Mouse (Mus musculus) thymus, postnatal 14 days (tissue): Measurements from ENCODE around the gene Camsap3.
"Not testable (repeated sequence)": the region's sequence is repeated elsewhere in the genome, so short reads cannot be mapped to it uniquely, and the experiment has no call there.

Source experiments
- DNase-seq: peaks from one replicate; pipeline ENCODE4 v3.0.0; 2021

Gene Camsap3

DNA sequence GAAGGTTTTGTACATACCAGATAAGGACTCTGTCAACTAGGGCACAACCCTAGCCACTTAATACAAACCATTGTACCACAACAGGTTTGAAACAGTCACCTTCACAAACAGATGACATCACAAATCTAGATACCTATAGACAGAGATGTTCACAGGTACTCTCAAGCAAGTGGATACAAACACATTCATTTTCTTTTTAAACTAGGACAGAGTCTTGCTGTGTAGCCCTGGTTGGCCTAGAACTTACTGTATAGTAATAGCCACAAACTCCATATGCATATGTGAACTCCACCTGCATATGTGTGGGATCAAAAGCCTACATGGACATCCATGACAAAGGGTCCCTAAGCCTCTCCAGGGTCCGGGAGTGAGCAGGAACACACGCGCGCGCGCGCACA lies at the start of gene Camsap3:
TSS of gene Camsap3 (plus strand) at position 301 of the 398 bp plus-strand sequence.
- no peak for DNase-seq

DNA sequence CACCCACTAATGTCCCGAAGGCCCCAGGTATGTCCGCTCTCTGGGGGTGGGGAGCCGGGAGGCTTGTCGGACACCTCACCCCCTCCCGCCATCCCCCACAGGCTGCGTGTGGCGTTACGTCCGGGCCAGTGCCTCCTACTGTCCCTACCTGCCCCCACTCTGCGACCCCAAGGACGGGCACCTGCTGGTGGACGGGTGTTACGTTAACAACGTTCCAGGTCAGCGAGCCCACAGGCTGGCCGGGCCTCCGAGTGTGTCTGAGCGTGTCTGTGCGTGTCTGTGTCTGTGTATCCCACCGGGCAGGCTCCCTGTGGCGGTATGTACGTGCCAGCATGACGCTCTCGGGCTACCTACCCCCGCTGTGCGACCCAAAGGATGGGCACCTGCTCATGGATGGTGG lies 49.4 kb upstream of the Camsap3 start:
- DNase-seq, result no peak

DNA sequence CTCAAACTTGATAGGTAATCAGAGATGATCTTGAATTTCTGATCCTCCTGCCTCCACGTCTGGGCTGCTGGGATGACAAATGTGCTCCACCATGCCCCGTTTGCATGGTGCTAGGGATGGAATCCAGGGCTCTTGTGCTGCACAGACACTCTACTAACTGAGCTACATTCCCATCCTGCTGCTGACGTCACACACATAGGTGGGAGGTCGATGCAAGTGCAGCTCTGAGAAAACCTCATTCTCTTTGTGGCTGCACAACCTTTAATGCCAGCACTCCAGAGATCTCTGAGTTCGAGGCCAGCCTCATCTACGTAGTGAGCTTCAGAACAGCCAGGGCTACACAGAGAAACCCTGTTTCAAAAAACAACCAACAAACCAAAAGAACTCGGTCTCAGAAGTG lies 47.9 kb upstream of the Camsap3 start:
- DNase-seq, result no peak

DNA sequence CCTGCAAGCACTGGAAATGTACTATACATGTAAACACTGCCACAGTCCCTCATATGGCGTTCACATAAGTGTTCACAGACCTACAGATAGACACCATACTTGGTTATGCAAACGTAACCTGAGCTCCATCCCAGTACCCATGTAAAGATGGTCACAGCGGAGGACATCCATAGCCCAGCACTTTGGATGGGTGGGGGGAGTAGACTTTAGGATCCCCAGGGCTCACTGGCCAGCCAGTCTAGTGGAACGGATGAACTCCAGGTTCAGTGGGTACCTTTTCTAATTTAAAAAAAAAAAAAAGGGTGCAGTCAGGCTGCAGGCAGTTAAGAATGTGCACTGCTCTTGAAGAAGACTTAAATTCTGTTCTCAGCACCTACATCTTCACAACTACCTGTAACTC lies 47.0 kb upstream of the Camsap3 start:
- DNase-seq, result no peak

DNA sequence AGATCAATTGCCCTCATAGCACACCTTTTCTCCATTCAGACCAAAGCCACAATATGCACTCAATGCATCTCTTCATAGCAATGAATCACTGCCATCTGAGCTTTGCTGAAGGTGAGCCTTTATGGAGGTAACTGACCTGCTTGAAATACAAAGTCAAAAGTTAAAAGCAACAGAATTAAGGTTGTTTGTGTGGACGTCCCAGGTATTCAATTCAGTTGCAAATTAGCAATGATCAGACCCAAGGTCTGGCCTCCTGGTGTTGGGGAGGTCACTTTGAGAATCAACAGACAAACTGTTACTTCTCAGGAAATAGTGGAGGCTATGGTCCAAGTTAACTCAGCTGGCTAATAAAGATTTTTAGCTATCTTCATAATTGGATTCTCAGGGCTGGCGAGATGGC lies 40.6 kb upstream of the Camsap3 start:
- DNase-seq, result no peak

DNA sequence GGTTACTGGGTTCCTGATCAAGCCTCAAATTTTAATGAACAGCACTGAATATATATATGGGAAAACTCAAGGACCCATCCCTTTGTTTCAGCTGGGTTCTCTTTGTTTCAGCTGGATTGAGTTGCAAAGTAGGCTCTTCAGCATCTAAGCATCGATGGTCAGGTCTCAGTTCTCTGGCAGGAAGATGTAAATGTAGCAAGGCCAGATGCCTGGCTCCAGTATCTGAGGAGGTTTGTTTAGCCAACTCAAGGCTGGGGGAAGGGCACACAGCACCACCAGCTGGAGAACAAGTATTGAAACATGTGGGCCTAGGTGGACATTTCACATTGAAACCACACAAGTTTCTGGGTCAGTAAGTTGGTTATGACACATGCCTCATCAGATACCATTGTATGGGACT lies 34.9 kb upstream of the Camsap3 start:
- no peak for DNase-seq

DNA sequence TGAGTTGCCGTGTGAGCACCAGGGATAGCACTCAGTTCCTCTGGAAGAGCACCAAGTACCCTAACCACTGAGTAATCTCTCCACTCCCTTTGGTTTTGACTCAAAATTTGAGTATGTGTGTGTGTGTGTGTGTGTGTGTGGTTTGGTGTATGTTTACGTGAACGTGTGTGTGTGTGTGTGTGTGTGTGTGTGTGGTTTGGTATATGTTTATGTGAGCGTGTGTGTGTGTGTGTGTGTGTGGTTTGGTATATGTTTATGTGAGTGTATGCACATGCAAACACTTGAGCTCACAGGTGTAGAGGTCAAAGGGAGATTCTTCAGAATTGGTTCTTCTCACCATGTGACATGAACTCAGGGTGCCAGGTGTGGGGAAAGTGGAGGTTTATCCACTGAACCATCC lies 31.0 kb upstream of the Camsap3 start:
- no peak for DNase-seq

DNA sequence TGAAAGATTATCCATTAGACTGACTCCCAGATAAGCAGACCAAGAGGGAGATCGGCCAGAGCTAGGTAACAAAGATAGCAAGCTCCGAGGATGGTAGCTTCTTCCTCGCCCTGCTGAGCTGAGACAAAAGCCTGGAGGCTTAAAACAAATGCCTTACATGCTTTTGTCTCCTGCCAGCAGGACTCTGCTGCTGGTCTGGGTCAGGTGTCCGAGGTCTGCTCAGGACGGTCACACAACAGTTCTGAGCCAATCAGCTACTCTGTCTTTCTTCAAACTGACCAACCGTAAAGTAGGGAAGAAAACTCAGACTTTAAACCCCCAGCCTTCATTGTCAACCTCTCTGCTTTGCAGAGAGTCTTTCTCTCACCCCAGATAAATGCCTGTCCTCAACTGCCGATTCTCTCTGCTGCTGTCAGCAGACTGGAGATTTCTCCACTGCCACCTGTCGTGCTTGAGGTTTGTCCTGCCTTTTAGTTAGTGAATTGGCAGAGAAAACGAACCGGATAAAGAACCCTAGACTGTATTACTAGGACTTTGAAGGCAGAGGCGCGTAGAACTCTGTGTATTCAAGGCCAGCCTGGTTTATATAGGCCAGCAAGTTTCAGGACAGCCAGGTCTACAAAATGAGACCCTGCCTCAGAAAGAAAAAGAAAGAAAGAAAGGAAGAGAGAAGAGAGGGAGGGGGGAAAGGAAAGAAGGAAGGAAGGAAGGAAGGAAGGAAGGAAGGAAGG lies 19.3 kb upstream of the Camsap3 start, which contains the start of gene C330021F23Rik:
TSS of gene C330021F23Rik (plus strand) at position 350 of the 731 bp plus-strand sequence.
- DNase-seq, result no peak

DNA sequence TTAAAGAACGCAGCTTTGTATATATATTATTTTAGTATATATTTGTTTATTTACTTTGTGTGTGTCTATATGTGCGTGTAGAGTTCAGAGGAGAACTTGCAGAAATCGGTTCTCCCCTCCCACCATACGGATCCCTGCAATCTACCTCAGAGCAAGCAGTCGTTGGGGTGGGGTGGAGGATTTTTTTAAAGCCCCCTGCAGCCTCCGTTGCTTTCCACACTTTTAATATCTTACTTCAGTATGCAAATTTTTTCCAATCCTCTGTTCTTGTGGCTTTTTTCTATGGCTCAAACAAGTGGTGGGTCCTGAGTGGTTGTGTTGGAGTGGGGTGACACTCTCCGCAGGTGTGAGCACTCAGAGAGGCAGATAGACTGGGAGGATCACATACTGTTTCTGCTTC lies 18.7 kb upstream of the Camsap3 start:
- DNase-seq, result no peak

DNA sequence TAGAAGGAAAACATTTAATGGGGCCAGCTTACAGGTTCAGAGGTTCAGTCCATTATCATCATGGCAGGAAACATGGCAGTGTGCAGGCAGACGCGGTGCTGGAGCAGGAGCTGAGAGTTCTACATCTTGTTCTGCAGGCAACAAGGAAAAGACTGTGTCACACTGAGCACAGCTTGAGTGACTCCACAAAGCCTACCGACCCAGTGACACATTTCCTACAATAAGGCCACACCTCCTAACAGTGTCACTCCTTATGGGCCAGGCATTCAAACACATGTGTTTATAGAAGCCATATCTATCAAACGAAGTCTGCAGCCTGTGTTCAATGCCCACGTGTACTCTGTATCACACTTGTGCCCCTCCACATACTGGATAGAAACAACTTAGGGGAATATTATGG lies 17.3 kb upstream of the Camsap3 start:
- no peak for DNase-seq

DNA sequence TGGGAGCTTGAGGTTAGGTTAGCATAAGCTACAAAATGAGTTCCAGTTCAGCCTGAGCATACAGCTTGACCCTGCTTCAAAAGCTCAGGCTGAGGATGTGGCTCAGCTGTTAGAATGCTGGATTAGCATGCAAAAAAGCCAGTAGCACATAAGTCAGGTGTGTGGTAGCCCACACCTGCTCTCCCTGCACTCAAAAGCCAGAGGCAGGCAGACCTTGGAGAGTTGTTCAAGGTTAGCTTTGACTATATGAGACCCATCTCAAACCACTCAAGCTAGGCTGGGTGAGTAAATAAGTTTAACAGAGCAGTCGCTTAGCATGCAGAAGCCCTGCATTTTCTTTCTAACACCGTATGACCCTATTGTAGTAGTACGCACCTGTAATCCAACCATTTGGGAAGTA lies 12.5 kb upstream of the Camsap3 start:
- DNase-seq, result no peak

DNA sequence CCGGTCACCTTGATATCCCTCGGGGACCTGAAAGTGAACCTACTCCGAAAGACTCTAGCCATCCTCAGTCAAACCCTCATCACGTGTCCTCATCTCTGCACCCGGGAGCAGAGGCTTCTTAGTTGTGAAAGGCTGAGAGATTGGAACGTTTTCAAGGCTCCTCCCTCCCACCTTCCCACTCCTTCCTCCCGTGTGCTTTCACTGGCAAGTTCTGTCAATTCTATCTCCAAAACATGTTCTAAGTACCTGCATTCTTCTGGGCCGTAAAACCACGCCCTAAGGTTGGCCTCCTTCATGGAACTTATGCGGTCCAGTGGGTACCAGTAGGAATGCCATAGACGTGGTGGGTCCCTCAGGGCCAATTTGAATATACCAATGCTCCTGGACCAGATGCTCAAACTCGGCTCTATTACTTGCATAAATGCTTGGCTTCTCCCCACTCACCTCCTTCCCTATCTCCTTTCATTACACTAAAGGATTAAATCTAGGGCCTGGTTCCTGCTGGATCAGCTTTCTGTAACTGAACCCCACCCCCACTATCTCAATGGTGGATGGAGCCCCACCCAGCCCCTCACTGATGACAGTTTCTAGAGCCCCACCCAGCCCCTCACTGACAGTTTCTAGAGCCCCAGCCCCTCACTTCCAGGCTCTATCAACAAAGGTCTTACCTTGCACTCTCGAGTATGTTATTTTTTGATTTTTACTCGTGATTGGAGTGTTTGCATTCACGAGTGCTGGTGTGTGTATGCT lies 10.7 kb upstream of the Camsap3 start:
- no peak for DNase-seq

DNA sequence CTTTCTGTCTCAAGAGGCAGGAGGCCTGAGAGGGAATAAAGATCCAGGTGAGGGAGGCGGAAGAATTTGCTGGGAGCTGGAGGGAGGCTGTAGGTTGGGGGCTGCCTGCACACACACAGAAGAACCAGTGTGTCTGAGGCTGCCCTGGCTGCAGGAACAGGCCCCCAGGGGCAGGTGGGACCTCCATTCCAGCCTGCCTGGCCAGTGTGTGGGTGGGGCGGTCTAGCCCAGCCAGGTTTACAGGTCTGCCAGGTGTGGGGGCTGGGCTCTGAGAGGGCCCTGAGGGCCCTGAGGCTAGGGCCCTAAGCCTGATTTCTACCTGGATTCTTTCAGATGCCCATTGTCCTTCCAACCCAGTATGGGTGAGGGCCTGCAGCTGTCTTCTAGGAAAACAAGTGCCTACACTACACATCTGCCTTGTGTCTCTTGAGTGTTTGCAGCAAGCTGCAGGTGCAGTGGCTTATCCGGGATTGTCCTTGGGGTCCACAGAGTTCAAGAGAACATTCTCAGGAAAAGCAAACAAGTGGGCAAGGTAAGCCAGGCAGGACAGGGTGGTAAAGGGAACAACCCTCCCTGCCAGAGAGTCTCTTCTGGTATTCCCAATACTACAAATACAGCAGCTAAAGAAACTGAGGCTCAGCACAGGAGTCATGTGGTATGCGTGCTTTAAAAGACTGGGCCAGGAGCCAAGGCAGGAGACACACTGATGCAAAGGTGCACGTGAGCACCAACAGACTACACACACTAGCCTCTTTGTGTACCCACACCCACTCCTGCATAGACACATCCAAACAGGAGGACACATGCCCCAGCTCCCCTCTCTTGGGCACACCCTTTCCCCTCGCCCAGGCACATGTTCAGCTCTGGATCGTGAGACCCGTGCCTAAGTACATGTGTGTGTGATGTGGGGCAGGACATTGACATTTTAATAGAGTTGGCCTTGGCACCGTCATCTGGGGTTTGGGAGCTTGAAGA lies 7.4 kb upstream of the Camsap3 start:
- no peak for DNase-seq

DNA sequence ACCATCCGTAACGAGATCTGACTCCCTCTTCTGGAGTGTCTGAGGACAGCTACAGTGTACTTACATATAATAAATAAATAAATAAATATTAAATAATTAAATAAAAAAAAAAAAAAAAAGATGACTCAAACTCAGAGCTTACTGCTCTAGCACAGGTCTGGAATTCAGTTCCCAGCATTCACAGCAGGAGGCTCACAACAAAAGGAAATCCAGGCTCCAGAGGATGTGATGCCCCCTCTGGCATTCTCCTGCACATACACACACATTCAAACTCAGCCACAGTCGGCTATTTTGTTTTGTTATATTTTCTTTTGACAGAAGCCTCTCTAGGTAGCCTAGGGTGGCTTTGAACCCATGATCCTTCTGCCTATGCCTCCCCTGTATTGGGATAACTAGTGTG lies 5.1 kb upstream of the Camsap3 start:
- DNase-seq, result not testable (repeated sequence)

DNA sequence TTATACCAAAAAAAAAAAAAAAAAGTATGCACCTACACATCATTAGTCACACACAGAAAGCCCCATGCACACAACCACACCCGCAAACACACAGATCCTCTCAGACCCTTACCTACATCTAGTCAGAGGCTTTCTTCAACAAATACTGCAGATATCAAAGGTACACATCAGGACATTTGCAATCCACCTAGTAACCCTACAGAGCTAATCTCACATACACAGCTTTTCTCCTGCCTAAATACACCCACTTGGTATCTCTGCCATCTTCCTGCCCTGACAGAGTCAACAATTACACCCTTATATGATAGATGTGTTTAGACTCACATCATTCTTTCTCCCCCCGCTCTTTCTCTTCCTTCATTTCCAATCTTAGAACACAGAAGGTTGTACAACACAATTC lies 641 bp upstream of the Camsap3 start:
- no peak for DNase-seq

DNA sequence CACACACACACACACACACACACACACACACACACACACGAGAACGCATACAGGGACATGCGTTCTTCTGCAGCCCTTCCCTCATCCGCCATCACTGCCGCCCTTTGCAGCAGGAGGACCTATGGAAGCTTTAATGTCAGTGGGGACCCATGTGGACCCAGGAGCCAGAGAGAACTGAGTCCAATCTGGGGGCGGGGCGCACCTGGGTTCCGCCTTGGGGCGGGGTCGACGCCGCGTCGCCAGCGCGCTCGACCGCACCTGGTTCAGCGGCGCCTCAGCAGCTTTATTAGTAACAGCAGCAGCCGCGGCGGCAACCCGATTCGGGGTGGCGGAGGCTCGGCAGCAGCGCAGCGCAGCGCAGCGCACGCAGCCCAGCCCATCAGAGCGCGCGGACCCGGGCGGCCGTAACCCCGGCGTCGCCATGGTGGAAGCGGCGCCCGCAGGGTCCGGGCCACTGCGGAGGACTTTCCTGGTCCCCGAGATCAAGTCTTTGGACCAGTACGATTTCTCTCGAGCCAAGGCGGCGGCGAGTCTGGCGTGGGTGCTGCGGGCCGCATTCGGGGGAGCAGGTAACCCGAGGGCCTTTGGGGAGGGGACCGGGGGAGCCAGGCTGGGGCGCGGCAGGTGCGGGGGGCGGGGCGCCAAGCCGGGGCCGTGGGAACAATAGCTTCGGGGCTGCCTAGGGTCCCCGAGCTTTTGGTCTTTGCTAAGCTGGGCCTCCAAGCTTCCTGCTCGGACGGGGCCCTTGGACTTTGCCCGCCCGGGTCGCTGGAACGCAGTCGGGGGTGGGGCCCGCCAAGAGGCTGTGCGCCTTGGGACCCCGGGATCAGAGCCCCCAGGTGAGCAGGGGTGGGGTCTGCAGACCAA lies 531 bp downstream of the Camsap3 start:
- DNase-seq, result peak; percentile 45

DNA sequence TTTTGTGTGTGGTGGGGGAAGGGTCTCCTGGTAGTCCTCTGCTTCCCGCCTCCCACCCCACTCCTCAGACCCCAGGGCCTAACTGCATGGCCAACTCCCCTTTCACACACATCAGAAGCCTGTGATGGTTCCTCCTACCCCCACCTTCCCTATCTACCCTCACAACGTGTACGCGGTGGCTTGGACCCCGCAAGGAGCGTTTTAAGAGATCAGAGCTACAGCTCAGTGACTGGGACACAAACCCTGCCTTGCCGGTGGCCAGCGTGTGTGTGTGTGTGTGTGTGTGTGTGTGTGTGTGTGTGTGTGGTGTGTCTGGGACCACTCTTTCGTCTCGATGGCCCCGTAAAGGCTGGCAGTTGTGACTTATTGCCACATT lies 1.2 kb downstream of the Camsap3 start:
- DNase-seq, result no peak

DNA sequence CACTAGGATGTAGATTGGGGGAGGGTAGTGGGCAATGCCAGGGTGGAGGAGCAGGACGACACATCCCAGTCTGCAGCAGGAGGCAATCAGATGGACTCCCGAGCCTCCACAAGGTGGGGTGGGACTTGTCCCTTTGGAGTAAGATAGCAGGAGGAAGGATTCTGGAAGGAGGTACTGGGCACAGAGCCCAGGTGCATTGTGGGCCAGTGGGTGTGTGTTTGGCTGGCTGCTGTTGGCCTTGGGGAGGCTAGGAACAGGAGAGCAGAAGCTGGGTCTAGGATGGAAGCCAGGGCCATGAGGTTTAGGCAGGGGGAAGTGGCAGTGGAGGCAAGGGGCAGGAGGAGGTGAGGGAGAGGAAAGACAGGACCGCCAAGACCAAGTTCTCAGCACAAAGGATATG lies 6.4 kb downstream of the Camsap3 start:
- DNase-seq, result no peak

DNA sequence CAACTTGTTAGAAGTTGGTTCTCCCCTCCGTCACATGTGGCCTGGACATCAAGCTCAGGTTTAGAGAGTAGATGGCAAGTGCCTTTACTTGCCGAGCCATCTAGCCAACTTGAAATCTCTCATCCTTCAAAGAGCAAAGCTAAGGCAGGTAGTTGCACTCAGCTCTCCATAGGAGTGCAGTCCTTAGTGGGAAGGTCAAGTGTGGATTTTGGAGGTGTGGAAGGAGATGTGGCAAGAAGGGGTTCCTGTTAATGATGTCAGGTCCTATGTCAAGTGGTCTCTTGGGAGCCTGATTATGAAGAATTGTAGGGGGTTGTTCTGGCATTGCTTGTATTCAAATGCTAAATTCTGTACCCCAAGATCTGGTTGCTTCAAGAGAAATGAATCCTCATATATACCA lies 7.4 kb downstream of the Camsap3 start:
- no peak for DNase-seq

DNA sequence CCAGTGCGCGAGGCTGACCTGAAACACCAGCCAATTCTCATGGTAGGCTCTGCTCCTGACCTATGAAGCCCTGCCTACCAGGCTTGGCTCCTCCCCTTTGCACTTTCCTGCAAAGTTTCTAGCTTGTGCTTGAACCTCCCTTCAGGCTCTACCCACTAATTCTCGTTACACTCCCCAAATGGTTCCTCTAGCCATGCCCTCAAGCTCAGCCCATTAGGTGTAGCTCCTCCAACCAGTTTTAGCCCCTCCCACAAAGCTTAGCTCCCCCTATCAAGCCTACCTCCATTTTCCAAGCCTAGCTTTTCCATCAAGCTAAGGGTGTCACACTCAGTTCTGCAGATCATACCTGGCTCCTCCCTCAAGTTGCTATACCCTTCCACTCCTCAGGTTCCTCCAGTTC lies 11.0 kb downstream of the Camsap3 start:
- DNase-seq, result no peak

DNA sequence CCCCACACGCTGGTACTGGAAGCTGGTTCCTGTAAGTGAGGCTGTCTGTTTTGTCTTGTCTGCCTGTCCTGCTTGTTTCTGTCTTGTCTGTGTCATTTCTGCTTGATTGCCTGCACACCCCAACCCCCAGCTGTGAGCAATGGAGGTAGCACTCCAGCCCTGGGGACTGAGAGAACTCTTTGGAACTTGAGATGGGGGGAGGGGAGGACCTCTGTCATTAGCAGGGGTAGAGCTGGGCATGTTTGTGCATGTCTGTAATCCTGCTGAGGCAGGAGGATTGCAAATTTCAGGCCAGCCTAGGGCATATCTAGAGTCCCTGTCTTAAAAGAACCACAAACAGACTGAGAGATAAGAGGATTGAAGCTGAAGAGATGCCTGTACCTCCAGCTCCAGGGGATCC lies 12.1 kb downstream of the Camsap3 start:
- DNase-seq, result no peak

DNA sequence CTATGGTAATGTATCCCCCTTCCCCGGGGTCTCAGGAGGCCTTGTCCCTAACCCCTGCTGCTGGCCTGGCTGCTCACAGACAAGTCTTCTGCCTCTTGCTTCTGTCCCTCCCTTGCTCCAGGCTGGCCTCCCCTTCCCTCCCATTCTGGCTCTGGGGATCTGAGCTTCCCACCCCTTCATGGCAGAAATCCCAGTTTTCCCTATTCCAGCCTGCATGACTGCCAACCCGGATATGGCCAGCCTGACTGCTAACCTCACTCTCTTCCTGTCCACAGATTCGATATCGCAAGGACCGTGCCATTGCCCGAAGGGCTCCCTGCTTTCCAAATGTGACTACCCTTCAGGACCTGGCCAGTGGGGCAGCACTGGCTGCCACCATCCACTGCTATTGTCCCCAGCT lies 13.3 kb downstream of the Camsap3 start:
- no peak for DNase-seq
